Mouse (Mus musculus) midbrain, embryonic 11.5 days (tissue): Measurements from ENCODE around the gene 1190007I07Rik. TPM values are rescaled to one million over a fixed set of nuclear protein-coding genes. Genes with fewer than 3 reads are reported as not detected.

Experiments
- ATAC-seq: fragments of 200-750 bp; cut with Nextera tagmentation; 2 replicates; pipeline ENCODE4 v1.8.0; 2017; ENCODE audit warnings: moderate TSS enrichment, moderate library complexity; ENCODE audit not compliant: low FRiP score
- DNase-seq: peaks from one replicate; pipeline ENCODE4 v3.0.0; 2015; ENCODE audit warnings: low spot score; ENCODE audit errors: missing footprints
- H3K27ac ChIP-seq: fragments of 300-500 bp; sonication (generic); 2 replicates; pipeline ENCODE4 v1.5.1; 2014; ENCODE audit warnings: low read depth, low read length
- H3K27me3 ChIP-seq: fragments of 300-500 bp; sonication (generic); 2 replicates; pipeline ENCODE4 v1.6.1; 2014; ENCODE audit warnings: mild to moderate bottlenecking, low read length, moderate library complexity, mixed read lengths; ENCODE audit not compliant: control insufficient read depth, insufficient read depth
- H3K36me3 ChIP-seq: fragments of 300-500 bp; sonication (generic); 2 replicates; pipeline ENCODE4 v1.6.1; 2014; ENCODE audit warnings: mild to moderate bottlenecking, low read length, moderate library complexity, mixed read lengths; ENCODE audit not compliant: control insufficient read depth, insufficient read depth
- H3K4me1 ChIP-seq: fragments of 300-500 bp; sonication (generic); 2 replicates; pipeline ENCODE4 v1.6.1; 2014; ENCODE audit warnings: low read length; ENCODE audit not compliant: control insufficient read depth, insufficient read depth
- H3K4me2 ChIP-seq: fragments of 300-500 bp; sonication (generic); 2 replicates; pipeline ENCODE4 v1.6.1; 2014; ENCODE audit warnings: mild to moderate bottlenecking, moderate library complexity
- H3K4me3 ChIP-seq: fragments of 300-500 bp; sonication (generic); 2 replicates; pipeline ENCODE4 v1.5.1; 2014; ENCODE audit warnings: low read depth, low read length
- H3K9ac ChIP-seq: fragments of 300-500 bp; sonication (generic); 2 replicates; pipeline ENCODE4 v1.6.1; 2014; ENCODE audit warnings: low read length
- H3K9me3 ChIP-seq: fragments of 300-500 bp; sonication (generic); 2 replicates; pipeline ENCODE4 v1.6.1; 2016; ENCODE audit warnings: low read length; ENCODE audit not compliant: control insufficient read depth
- WGBS: fragments of 180-500 bp; shearing (Covaris S2); extraction: QIAGEN DNeasy Blood & Tissue Kit; methylation state at CpG from one replicate; pipeline ENCODE4 v1.1.7; 2014; 5-methylcytosine and 5-hydroxymethylcytosine counted together
- polyA plus RNA-seq: library from polyadenylated mRNA; unstranded; fragments of >200 nt; fragmentation: Nextera tagmentation; extraction: Ambion mirVana; gene quantifications from 2 replicates; pipeline ENCODE4 v1.2.1, GENCODE M21; 2014

Gene 1190007I07Rik
- polyA plus RNA-seq: 35.9 and 39.7 TPM in 2 replicates

GRCm38 (mm10) chr10:82622671-82623552 lies at the start of gene 1190007I07Rik:
Gene 1190007I07Rik (minus strand): TSS chr10:82623228.
- Histone ChIP-seq H3K36me3 (no peaks in the 10 kb centered on the region), H3K4me1 (peaks cover 4% of the 10 kb centered on the region; the same call in 1 of the 2 replicates), H3K9ac (peak within 1 kb of the TSS; percentile 89), H3K4me2 (peak within 1 kb of the TSS; percentile 52), H3K27ac (peak within 1 kb of the TSS; percentile 57), H3K4me3 (peak within 1 kb of the TSS; percentile 64), H3K27me3 (no peaks in the 10 kb centered on the region), H3K9me3 (no peaks in the 10 kb centered on the region)
- peak; percentile 99 for DNase-seq
- peak; percentile 93 for ATAC-seq
- under 1% methylated on average over 56 of the region's 61 CpGs for WGBS

- H3K4me1 ChIP-seq: no peaks in the 10 kb centered on the region
- no peaks in the 10 kb centered on the region for H3K27me3 ChIP-seq
- no peaks in the 10 kb centered on the region for H3K36me3 ChIP-seq
- ATAC-seq: no peak
- no peak overlapping the region for H3K27ac ChIP-seq
- H3K9me3 ChIP-seq: no peaks in the 10 kb centered on the region
- WGBS: 80% methylated on average over 6 of the region's 6 CpGs
- no peak overlapping the region for H3K9ac ChIP-seq
- no peak overlapping the region for H3K4me2 ChIP-seq
- H3K4me3 ChIP-seq: no peak overlapping the region
- DNase-seq: no peak
Observed at GRCm38 (mm10) chr10:82670205-82670604, 47.2 kb upstream of the 1190007I07Rik start.

GRCm38 (mm10) chr10:82666436-82667234 lies 43.6 kb upstream of the 1190007I07Rik start:
- DNase-seq (peak; percentile 98), ATAC-seq (peak; percentile 90)
- Histone ChIP-seq H3K4me3 (no peak overlapping the region), H3K9me3 (no peaks in the 10 kb centered on the region), H3K4me2 (no peak overlapping the region), H3K4me1 (no peaks in the 10 kb centered on the region), H3K27ac (no peak overlapping the region), H3K9ac (no peak overlapping the region), H3K27me3 (no peaks in the 10 kb centered on the region), H3K36me3 (no peaks in the 10 kb centered on the region)
- 28% methylated on average over 22 of the region's 22 CpGs for WGBS

- ATAC-seq (no peak), DNase-seq (no peak)
- Histone ChIP-seq H3K27ac (no peak overlapping the region), H3K27me3 (no peaks in the 10 kb centered on the region), H3K9me3 (no peaks in the 10 kb centered on the region), H3K4me3 (no peak overlapping the region), H3K9ac (no peak overlapping the region), H3K4me2 (no peak overlapping the region), H3K36me3 (no peaks in the 10 kb centered on the region), H3K4me1 (no peaks in the 10 kb centered on the region)
- 59% methylated on average over 3 of the region's 3 CpGs for WGBS
Observed at GRCm38 (mm10) chr10:82665951-82666350, 42.9 kb upstream of the 1190007I07Rik start.

GRCm38 (mm10) chr10:82663289-82663688 lies 40.3 kb upstream of the 1190007I07Rik start:
- H3K4me1 ChIP-seq: no peaks in the 10 kb centered on the region
- no peak overlapping the region for H3K27ac ChIP-seq
- no peaks in the 10 kb centered on the region for H3K9me3 ChIP-seq
- no peaks in the 10 kb centered on the region for H3K27me3 ChIP-seq
- DNase-seq: no peak
- no peak for ATAC-seq
- H3K9ac ChIP-seq: no peak overlapping the region
- H3K36me3 ChIP-seq: no peaks in the 10 kb centered on the region
- WGBS: 88% methylated on average over 2 of the region's 2 CpGs
- no peak overlapping the region for H3K4me3 ChIP-seq
- no peak overlapping the region for H3K4me2 ChIP-seq

GRCm38 (mm10) chr10:82662267-82662990 lies 39.4 kb upstream of the 1190007I07Rik start:
- DNase-seq (no peak), ATAC-seq (no peak)
- Histone ChIP-seq H3K4me3 (no peak overlapping the region), H3K4me2 (no peak overlapping the region), H3K36me3 (no peaks in the 10 kb centered on the region), H3K9ac (no peak overlapping the region), H3K27ac (no peak overlapping the region), H3K9me3 (no peaks in the 10 kb centered on the region), H3K4me1 (no peaks in the 10 kb centered on the region), H3K27me3 (no peaks in the 10 kb centered on the region)
- 86% methylated on average over 14 of the region's 14 CpGs for WGBS

- Histone ChIP-seq H3K36me3 (no peaks in the 10 kb centered on the region), H3K9ac (no peak overlapping the region), H3K4me1 (no peaks in the 10 kb centered on the region), H3K27me3 (no peaks in the 10 kb centered on the region), H3K4me3 (no peak overlapping the region), H3K27ac (no peak overlapping the region), H3K4me2 (no peak overlapping the region), H3K9me3 (no peaks in the 10 kb centered on the region)
- ATAC-seq (no peak), DNase-seq (no peak)
- 89% methylated on average over 8 of the region's 8 CpGs for WGBS
Observed at GRCm38 (mm10) chr10:82661820-82662219, 38.8 kb upstream of the 1190007I07Rik start.

GRCm38 (mm10) chr10:82654581-82654980 lies 31.6 kb upstream of the 1190007I07Rik start:
- H3K4me2 ChIP-seq: no peak overlapping the region
- DNase-seq (no peak), ATAC-seq (no peak)
- H3K36me3 ChIP-seq: 0 out of 2 replicates have a peak, but pooled peaks cover 2% of the 10 kb centered on the region
- H3K9ac ChIP-seq: no peak overlapping the region
- 91% methylated on average over 3 of the region's 3 CpGs for WGBS
- no peaks in the 10 kb centered on the region for H3K4me1 ChIP-seq
- no peak overlapping the region for H3K27ac ChIP-seq
- H3K27me3 ChIP-seq: no peaks in the 10 kb centered on the region
- no peak overlapping the region for H3K4me3 ChIP-seq
- H3K9me3 ChIP-seq: no peaks in the 10 kb centered on the region
